Mouse (Mus musculus): ENCODE measurements at regions not wholly inside any gene's neighbourhood (a gene's known extent, or its start where the extent isn't known, plus 50 kb on each side); places are given as distances from the start of the nearest gene placed in this dataset.

GRCm38 (mm10) chr13:44295621-44296020 lies 433.7 kb upstream of the Jarid2 start:
- TF ChIP-seq CTCF (IDR thresholded peaks at IDR 0.05; ENCODE audit: borderline replicate concordance, extremely low read depth, insufficient read depth, insufficient read length) = no peak
- TF ChIP-seq POLR2A (IDR thresholded peaks at IDR 0.05; ENCODE audit: borderline replicate concordance, extremely low read depth, insufficient read depth, insufficient read length, poor library complexity, severe bottlenecking) = no peak

Measured in brain, embryonic 14.5 days (tissue).